Mouse (Mus musculus) hindbrain, embryonic 12.5 days (tissue): ENCODE data around the gene Six4. TPM values are rescaled to one million over a fixed set of nuclear protein-coding genes. Genes with fewer than 3 reads are reported as not detected.

Experiments
- polyA plus RNA-seq: library from polyadenylated mRNA; unstranded; fragments of >200 nt; fragmentation: Nextera tagmentation; extraction: Ambion mirVana; gene quantifications from 2 replicates; pipeline ENCODE4 v1.2.1, GENCODE M21; 2016

Gene Six4
- polyA plus RNA-seq, 1 experiment from 2014 or later, result 6.0 TPM

Other genes with a start within 250 kb of the Six4 start
- 0.17 TPM in 1 of 2 replicates, not detected in the other for gene Six6, start 173.6 kb downstream of the Six4 start, polyA plus RNA-seq
- 4.1 and 4.2 TPM in 2 replicates for gene 4930447C04Rik, start 172.7 kb downstream of the Six4 start, polyA plus RNA-seq
- 36.0 and 36.9 TPM in 2 replicates for gene Six1, start 59.6 kb downstream of the Six4 start, polyA plus RNA-seq
- gene Mnat1, start 10.3 kb upstream of the Six4 start, polyA plus RNA-seq, result 26.4 and 27.5 TPM in 2 replicates
- gene Trmt5, start 173.3 kb upstream of the Six4 start, polyA plus RNA-seq, result 18.7 and 19.9 TPM in 2 replicates
- gene Slc38a6, start 173.3 kb upstream of the Six4 start, polyA plus RNA-seq, result 12.1 and 12.6 TPM in 2 replicates